Mouse (Mus musculus) brain, adult 2 months (tissue): Measurements from ENCODE around the gene Olfr6.
"Not testable (repeated sequence)": the region's sequence is repeated elsewhere in the genome, so short reads cannot be mapped to it uniquely, and the experiment has no call there.

Source experiments
- DNase-seq: peaks from one replicate; pipeline ENCODE4 v3.0.0; 2011; ENCODE audit warnings: low read depth, low spot score

The Olfr6 gene

GRCm38 (mm10) chr7:106963837-106964236, at the start of gene Olfr6:
Olfr6 (minus strand) TSS chr7:106963937.
- DNase-seq, result no peak

- DNase-seq, result no peak
Measured at GRCm38 (mm10) chr7:107005972-107006371, 42.2 kb upstream of the Olfr6 start, which contains the start of gene Olfr2. Olfr2 (minus strand) TSS chr7:107006072.

GRCm38 (mm10) chr7:107004169-107004568, 40.4 kb upstream of the Olfr6 start:
- no peak for DNase-seq

GRCm38 (mm10) chr7:107000798-107001197, 37.1 kb upstream of the Olfr6 start:
- DNase-seq, result no peak

- DNase-seq, result no peak
Measured at GRCm38 (mm10) chr7:106985236-106985635, 21.5 kb upstream of the Olfr6 start.

DNA sequence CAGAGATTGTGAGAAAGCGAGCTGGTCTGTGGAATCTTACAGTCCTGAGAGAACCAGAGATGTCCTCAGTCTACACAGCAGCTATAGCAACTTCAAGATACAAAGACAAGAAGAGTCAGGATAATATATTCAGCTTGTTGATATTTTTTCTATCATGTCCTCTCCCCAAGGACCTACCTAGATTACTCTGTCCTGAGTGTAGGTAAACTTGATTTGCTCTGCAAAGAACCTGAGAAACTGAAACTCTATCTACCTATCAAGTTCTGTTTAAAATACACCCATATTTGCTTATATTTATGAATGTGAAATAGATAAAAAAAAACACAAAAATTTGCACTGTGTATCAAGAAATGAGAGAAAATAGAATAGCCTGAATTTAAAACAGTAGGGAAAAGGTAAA, 11.6 kb upstream of the Olfr6 start, which contains the start of gene Olfr711:
Olfr711 (minus strand) TSS at position 101 of the 400 bp plus-strand sequence.
- DNase-seq, result no peak

DNA sequence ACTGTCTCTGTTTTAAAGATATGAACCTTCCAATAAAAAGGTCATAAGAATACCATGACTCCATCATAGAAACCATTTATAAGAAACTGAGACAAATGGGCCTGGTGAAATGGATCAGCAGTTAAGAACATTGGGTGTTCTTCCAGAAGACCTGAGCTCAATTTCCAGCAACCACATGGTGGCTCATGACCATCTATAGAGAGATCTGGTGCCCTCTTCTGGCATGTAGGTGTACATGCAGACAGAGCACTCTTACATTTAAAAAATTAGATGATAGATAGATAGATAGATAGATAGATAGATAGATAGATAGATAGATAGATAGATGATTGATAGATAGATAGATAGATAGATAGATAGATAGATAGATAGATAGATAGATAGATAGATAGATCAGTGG, 3.8 kb upstream of the Olfr6 start:
- peak; percentile 3 for DNase-seq

DNA sequence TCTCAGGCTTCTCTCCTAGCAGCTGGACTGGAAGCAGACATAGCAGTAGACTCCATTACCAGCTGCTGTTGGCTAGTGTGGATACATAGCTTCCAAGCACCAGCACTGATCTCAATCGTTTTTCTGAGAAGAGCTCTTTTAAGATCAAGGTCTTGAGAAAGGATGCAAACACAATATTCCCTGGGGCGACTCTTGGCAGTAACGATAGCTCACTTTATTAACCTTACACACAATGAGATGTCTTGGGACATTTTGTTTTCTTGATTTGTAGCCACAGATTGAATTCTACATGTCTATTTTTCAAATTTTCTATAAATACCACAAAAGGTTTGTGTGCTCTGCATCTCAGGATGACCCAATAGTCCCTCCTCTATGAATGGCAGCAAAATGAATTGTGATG, 15.5 kb downstream of the Olfr6 start, which contains the start of gene Olfr710:
Olfr710 (minus strand) TSS at position 101 of the 400 bp plus-strand sequence.
- DNase-seq, result no peak

- DNase-seq, result no peak
Measured at GRCm38 (mm10) chr7:106932119-106932518, 31.6 kb downstream of the Olfr6 start, which contains the start of gene Olfr709-ps1. Olfr709-ps1 (minus strand) TSS chr7:106932219.

DNA sequence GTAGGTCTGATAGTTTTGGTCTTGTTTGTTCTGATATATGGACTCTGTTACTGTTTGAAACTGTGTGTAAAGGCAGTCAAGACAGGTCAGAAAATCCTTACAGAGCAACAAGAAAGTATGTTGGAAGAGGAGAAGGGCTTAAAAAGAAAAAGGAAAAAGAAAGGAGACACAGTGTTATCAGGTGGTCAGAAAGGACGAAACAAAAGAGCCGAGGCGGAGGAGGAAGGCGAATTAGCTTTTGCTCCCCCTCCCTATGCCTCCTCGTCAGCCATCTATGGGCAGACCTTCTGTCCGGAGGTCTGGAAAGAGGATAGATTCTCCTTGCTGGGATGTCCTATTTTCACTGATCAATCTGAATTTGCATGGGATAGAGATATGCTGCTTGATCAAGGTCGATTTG, 42.8 kb downstream of the Olfr6 start:
- not testable (repeated sequence) for DNase-seq

- DNase-seq, result no peak
Measured at GRCm38 (mm10) chr7:106907676-106908075, 56.1 kb downstream of the Olfr6 start, which contains the start of gene Olfr1532-ps1. Olfr1532-ps1 (plus strand) TSS chr7:106908001.
